Mouse (Mus musculus) gastrocnemius, adult 2 months (tissue): Measurements from ENCODE around the gene App. TPM values are rescaled to one million over a fixed set of nuclear protein-coding genes. Genes with fewer than 3 reads are reported as not detected.

Experiments used
- DNase-seq: peaks from one replicate; pipeline ENCODE4 v3.0.0; 2022
- H3K27ac ChIP-seq: fragments of 200-600 bp; 2 replicates; pipeline ENCODE4 v1.8.1; 2022; ENCODE audit warnings: mild to moderate bottlenecking
- H3K4me3 ChIP-seq: fragments of 200-600 bp; 2 replicates; pipeline ENCODE4 v1.8.1; 2022; ENCODE audit warnings: mild to moderate bottlenecking, moderate library complexity
- CTCF ChIP-seq: fragments of 200-600 bp; IDR thresholded peaks from 2 replicates; pipeline ENCODE4 v1.8.1; 2022; ENCODE audit warnings: antibody characterized with exemption, mild to moderate bottlenecking, moderate library complexity
- intact Hi-C: fragments of 180-260 bp; cut with DNase I; formaldehyde crosslinking; loops from one replicate; pipeline ENCODE4 v1.15.1; 2025
- long read RNA-seq, 2 experiments: library from polyadenylated mRNA; stranded (forward); transcript quantifications; one replicate each; pipeline ENCODE4 v2.0.0; 2021
- total RNA-seq, 2 experiments: library from RNA; stranded (reverse); gene quantifications; 2 replicates each; pipeline ENCODE4 v1.2.3; 2021

App gene
- 100 to 1,000 TPM in 1 of 2 experiments, 10 to 100 TPM in 1; 66.5 to 103 TPM for total RNA-seq
- long read RNA-seq, experiment 1, full-length matches to known transcripts: 127 of 150 reads
- long read RNA-seq, experiment 1, partial matches to known transcripts: 16 of 150 reads
- long read RNA-seq, experiment 1, other reads (novel, unspliced or antisense): 7 of 150 reads
- long read RNA-seq, experiment 2, full-length matches to known transcripts: 74 of 84 reads
- long read RNA-seq, experiment 2, partial matches to known transcripts: 7 of 84 reads
- long read RNA-seq, experiment 2, other reads (novel, unspliced or antisense): 3 of 84 reads

- H3K4me3 ChIP-seq: peak within 1 kb of the TSS; percentile 79
- TF ChIP-seq CTCF: peak; percentile 98; the same call in 1 of the 2 replicates
- intact Hi-C loops: loop anchor here (1.0 to 5.0 kb wide), 4 partner anchors 41 to 218 kb away; no protein-coding TSS in a partner anchor
- H3K27ac ChIP-seq: peak within 1 kb of the TSS; percentile 93
- peak; percentile 93 for DNase-seq
Observed at GRCm38 (mm10) chr16:85173373-85174081, at the start of gene App. Gene App, minus strand, starts transcription at chr16:85173766.

GRCm38 (mm10) chr16:85215846-85216245, 42.3 kb upstream of the App start:
- intact Hi-C loops: no loop called here
- no peak for TF ChIP-seq CTCF
- no peak for DNase-seq
- Histone ChIP-seq H3K27ac (no peak overlapping the region), H3K4me3 (no peak overlapping the region)

GRCm38 (mm10) chr16:85215173-85215572, 41.6 kb upstream of the App start:
- no peak for DNase-seq
- H3K4me3 ChIP-seq: no peak overlapping the region
- no peak overlapping the region for H3K27ac ChIP-seq
- no peak for TF ChIP-seq CTCF
- intact Hi-C loops: no loop called here

- intact Hi-C loops: no loop called here
- Histone ChIP-seq H3K27ac (peak overlapping the region; percentile 52; the same call in 1 of the 2 replicates), H3K4me3 (peak overlapping the region; percentile 27)
- DNase-seq: peak; percentile 52
- TF ChIP-seq CTCF: no peak
Observed at GRCm38 (mm10) chr16:85195622-85196021, 22.1 kb upstream of the App start.

GRCm38 (mm10) chr16:85195167-85195566, 21.6 kb upstream of the App start:
- peak overlapping the region; percentile 27; the same call in 1 of the 2 replicates for H3K4me3 ChIP-seq
- no peak for TF ChIP-seq CTCF
- DNase-seq: no peak
- intact Hi-C loops: no loop called here
- H3K27ac ChIP-seq: peak overlapping the region; percentile 52; the same call in 1 of the 2 replicates

DNA sequence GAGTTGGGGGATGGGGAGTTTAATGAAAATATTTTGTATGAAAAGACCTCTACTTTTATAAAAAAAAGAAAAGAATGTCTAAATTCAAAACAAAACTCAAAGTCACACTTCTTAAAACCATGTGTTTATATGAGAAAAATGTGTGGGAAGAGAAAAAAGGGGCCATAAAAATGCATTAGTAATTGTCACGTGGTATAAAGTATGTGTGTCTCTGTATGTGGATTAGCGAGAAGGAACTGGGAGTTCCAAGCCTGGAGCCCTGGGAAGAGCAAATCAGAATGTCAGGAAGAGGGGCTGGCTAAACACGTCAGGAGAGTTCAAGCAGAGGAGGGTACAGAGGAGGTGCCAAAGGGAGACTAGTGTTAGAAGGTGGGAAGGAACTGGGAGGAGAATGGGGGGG, 7.9 kb upstream of the App start:
- intact Hi-C loops: no loop called here
- Histone ChIP-seq H3K4me3 (no peak overlapping the region), H3K27ac (no peak overlapping the region)
- no peak for TF ChIP-seq CTCF
- no peak for DNase-seq

DNA sequence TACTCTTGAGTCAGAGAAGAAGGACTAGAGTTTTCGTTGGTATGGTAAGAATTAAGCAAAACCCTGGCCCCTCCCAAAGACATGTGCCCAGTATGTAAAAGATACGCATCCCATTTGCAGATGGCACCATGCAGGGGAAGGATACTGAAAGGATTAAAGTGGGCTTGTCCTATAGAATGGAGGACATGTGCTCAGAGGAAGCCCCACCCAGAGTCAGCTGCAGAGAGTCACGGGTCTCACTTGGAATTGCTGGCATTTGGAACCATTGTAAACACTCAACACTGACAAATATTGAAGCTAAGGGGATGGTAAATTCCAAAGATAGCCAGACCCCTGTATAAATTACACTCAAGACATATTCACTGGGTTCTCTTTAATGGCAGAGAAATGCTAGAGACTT, 7.1 kb upstream of the App start:
- no peak for TF ChIP-seq CTCF
- intact Hi-C loops: no loop called here
- H3K4me3 ChIP-seq: no peak overlapping the region
- no peak overlapping the region for H3K27ac ChIP-seq
- no peak for DNase-seq

DNA sequence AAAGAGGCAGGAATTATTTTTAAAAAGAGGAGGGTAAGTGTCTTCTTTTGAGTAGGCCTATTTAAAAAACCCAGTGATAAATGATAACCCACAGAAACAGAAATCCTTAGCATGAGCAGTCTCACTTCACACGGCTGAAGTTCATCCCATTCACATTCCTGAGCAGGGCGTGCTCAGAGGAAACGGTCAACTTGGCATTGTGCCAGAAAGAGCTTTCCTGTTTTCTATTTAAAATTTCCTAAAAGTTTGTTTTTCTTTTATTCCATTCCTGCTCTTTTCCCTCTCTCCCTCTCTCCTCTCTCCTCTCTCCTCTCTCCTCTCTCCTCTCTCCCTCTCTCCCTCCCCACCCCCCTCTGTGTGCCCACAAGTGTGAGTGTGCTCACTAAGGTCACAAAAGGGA, 3.1 kb upstream of the App start:
- peak; percentile 35 for DNase-seq
- TF ChIP-seq CTCF: no peak
- intact Hi-C loops: no loop called here
- Histone ChIP-seq H3K27ac (peak overlapping the region; percentile 56; the same call in 1 of the 2 replicates), H3K4me3 (peak overlapping the region; percentile 33; the same call in 1 of the 2 replicates)

- TF ChIP-seq CTCF: no peak
- Histone ChIP-seq H3K27ac (peak overlapping the region; percentile 93), H3K4me3 (peak overlapping the region; percentile 79)
- peak; percentile 67 for DNase-seq
- intact Hi-C loops: loop anchor here (1.0 to 5.0 kb wide), 4 partner anchors 40 to 217 kb away; no protein-coding TSS in a partner anchor
Observed at GRCm38 (mm10) chr16:85172571-85173372, 794 bp downstream of the App start.

DNA sequence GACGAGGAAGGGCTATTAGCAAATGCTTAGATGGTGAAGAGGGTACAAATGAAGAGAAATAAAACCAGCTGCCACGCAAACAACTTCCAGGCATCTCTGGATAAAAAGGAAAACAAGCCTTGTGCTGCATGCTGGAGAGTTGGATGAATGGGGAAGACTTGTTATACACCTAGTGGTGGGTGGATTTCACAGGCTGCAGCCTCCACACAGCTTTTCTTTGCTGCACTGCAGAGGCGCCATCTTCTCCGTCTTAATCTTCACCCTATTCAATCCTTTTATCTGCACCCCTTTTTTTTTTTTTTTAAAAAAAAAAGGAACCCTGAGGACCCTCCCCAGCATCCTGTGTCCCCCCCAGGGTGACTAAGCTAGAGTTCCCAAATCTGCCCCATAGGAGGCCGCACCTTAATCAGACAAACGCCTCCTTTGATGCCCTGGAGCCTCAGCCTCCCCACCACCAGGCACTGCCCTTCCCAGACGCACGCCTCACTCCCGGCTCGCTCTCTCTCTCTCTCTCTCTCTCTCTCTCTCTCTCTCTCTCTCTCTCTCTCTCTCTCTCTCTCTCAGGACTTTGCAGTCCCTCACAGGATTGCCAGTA, 1.5 kb downstream of the App start:
- peak overlapping the region; percentile 79 for H3K4me3 ChIP-seq
- H3K27ac ChIP-seq: peak overlapping the region; percentile 93
- no peak for DNase-seq
- TF ChIP-seq CTCF: peak; percentile 35
- intact Hi-C loops: loop anchor here (2.0 to 5.0 kb wide), 3 partner anchors 40 to 127 kb away; no protein-coding TSS in a partner anchor

DNA sequence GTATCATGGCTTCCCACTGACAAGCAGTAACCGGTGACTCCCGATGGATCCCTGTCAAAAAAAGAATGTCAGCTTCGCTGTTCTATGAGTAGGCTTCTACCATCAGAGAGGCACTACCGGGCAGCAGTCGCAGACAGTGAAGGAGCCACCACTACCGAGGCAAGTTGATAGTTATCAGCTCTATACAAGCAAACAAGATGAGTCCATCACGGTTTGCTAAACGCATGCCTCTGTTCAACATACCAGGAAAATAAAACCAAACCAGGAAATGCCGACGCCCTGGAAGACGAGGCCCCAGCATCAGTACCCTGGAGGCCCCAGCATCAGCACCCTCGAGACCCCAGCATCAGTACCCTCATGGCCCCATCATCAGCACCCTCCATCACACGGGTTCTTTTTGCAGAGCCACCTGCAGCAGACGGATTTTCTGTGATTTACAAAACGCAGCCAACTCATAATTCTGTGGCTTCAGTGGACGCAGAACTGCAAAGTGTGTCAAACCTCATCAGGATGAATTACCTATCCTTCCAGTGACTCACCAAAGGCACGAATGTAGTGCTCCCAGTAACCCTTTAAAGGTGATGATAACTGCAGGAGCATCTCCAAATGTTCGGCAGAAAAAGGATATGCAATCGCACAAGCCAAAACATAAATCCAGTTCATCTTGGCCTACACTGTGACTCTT, 2.6 kb downstream of the App start:
- no peak for TF ChIP-seq CTCF
- Histone ChIP-seq H3K27ac (peak overlapping the region; percentile 93; the same call in 1 of the 2 replicates), H3K4me3 (peak overlapping the region; percentile 79)
- no peak for DNase-seq
- intact Hi-C loops: loop anchor here (5.0 kb wide), 2 partner anchors 39 to 84 kb away; no protein-coding TSS in a partner anchor

- H3K27ac ChIP-seq: peak overlapping the region; percentile 59
Observed at GRCm38 (mm10) chr16:85168821-85169220, 4.7 kb downstream of the App start.

More at GRCm38 (mm10) chr16:85168821-85169220, 4.7 kb downstream of the App start:
- no peak overlapping the region for H3K4me3 ChIP-seq
- TF ChIP-seq CTCF: no peak
- intact Hi-C loops: no loop called here
- no peak for DNase-seq
